17 mouse cellular contexts compared by ENCODE assay signal in the genomic region with DNA sequence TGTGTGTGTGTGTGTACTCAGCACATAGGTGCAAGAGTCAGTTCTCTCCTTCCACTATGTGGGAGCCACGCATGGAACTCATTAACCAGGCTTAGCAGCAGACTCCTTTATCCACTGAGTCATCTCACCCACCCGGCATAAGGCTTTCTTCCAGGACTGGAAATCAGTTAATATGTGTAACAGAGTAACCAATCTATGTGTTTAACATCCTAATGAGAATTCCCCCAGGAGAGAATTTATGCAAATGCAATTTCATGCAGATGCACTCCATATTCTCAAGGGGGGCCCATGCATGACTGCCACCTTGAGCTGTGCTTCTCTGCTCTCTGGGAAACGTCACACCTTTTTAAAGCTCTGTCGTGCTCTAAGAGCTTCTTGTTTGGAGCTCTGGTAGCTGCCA.
DNase-seq lines count a peak whose midpoint lies in the region; ATAC-seq and TF ChIP-seq lines count a peak whose summit lies in the region.
"Had no signal": no experiment of that assay in that cellular context is flagged by ENCODE, and none has a peak within 500 bp of the region (broad histone marks: within the 10 kb centered on the region; RNA-seq: fewer than 3 reads in every experiment).

No protein-coding gene starts in this region.

- 35% methylated on average over 4 of the region's 4 CpGs for WGBS in kidney, postnatal 0 days
- 67% methylated on average over 4 of the region's 4 CpGs for WGBS in heart, adult 2 months

- peak; percentile 7 to 47 for DNase-seq in frontal cortex, adult 2 months (ENCODE audit: extremely low spot score in 1 of 2, low spot score in 1 of 2)
- DNase-seq in frontal cortex, postnatal 25 days (ENCODE audit: low spot score in 2 of 2) = no peak
- peak; percentile 10 to 45 for DNase-seq in left cerebral cortex, postnatal 25 days (ENCODE audit: low spot score in 2 of 2)
- DNase-seq in left cerebral cortex, postnatal 14 days (ENCODE audit: low spot score in 2 of 2) = no peak
- DNase-seq in Patski (ENCODE audit: low read depth, low spot score) = peak; percentile 62
- peak; percentile 11 for DNase-seq in kidney, postnatal 0 days (ENCODE audit: low spot score)
- no peak for DNase-seq in thymus, postnatal 36 days
- no peak for DNase-seq in heart, adult 2 months
- DNase-seq: adrenal gland, postnatal 10 days; cerebellum, postnatal 10 days; heart, adult 18-20 months; liver; lung, adult 2 months; spleen, adult 18-20 months; thymus, postnatal 25 days had no signal

- no peak overlapping the region for H3K4me3 ChIP-seq in kidney, postnatal 0 days (replicated peaks; ENCODE audit: low read depth, low read length)
- no peak overlapping the region for H3K4me3 ChIP-seq in heart, adult 2 months

- H3K36me3 ChIP-seq in kidney, postnatal 0 days (ENCODE audit: insufficient read depth, low read length) = no peaks in the 10 kb centered on the region
- no peaks in the 10 kb centered on the region for H3K36me3 ChIP-seq in heart, adult 2 months (ENCODE audit: control insufficient read depth, insufficient read depth, low read length)

- TF ChIP-seq POLR2A in heart, adult 2 months (IDR thresholded peaks at IDR 0.05; ENCODE audit: insufficient read depth, low read depth, low read length) = no peak

- intact Hi-C loops in left cerebral cortex, postnatal 25 days (cut with DNase I) = no loop called here
- intact Hi-C loops in left cerebral cortex, postnatal 14 days (cut with DNase I) = no loop called here
- intact Hi-C loops in heart, adult 2 months (cut with DNase I) = no loop called here

- H3K4me1 ChIP-seq in kidney, postnatal 0 days (replicated peaks; ENCODE audit: insufficient read depth, low read length) = no peaks in the 10 kb centered on the region
- no peaks in the 10 kb centered on the region for H3K4me1 ChIP-seq in heart, adult 2 months (ENCODE audit: control insufficient read depth, insufficient read depth, low read length)

- no peak overlapping the region for H3K9ac ChIP-seq in kidney, postnatal 0 days (ENCODE audit: low read depth, low read length)
- H3K9ac ChIP-seq in heart, adult 2 months (ENCODE audit: low read depth, low read length) = no peak overlapping the region

- no peak for TF ChIP-seq EP300 in heart, adult 2 months (IDR thresholded peaks at IDR 0.05; ENCODE audit: insufficient read depth, low read depth, low read length)

- POLR2A ChIA-PET in Patski (lab: Charles Lee) = interaction anchor here (0.8 to 1.4 kb wide), 2 partner anchors 10 to 51 kb away, joined by 3 read pairs; no protein-coding TSS in a partner anchor

- H3K4me2 ChIP-seq in kidney, postnatal 0 days (ENCODE audit: low read length) = no peak overlapping the region

- H3K9me3 ChIP-seq in kidney, postnatal 0 days (replicated peaks; ENCODE audit: low read length) = no peaks in the 10 kb centered on the region

- in situ Hi-C loops in Patski (cut with MboI; ENCODE audit: low pct_unique_long_range_greater_than_20kb) = no loop called here

- no peaks in the 10 kb centered on the region for H3K27me3 ChIP-seq in Patski
- no peaks in the 10 kb centered on the region for H3K27me3 ChIP-seq in kidney, postnatal 0 days (ENCODE audit: insufficient read depth, low read length)
- H3K27me3 ChIP-seq in heart, adult 2 months (ENCODE audit: control insufficient read depth, insufficient read depth, low read length) = no peaks in the 10 kb centered on the region

- H3K27ac ChIP-seq in kidney, postnatal 0 days = no peak overlapping the region
- no peak overlapping the region for H3K27ac ChIP-seq in heart, adult 2 months
- H3K27ac ChIP-seq: macrophage; stomach, postnatal 0 days had no signal

- H3K79me2 ChIP-seq in heart, adult 2 months (replicated peaks; ENCODE audit: control insufficient read depth, insufficient read depth, low read length) = no peaks in the 10 kb centered on the region

- no peak for TF ChIP-seq CTCF in Patski (IDR thresholded peaks at IDR 0.05)
- TF ChIP-seq CTCF in kidney, postnatal 0 days (IDR thresholded peaks at IDR 0.05; ENCODE audit: low read depth) = no peak
- no peak for TF ChIP-seq CTCF in heart, adult 2 months (IDR thresholded peaks at IDR 0.05)

- CTCF ChIA-PET in Patski (lab: Charles Lee) = no interaction called here

- no peak for ATAC-seq in Patski
- ATAC-seq in kidney, postnatal 0 days (replicated peaks; ENCODE audit: low FRiP score, low read depth) = no peak; the same call in 1 of the 2 replicates

Comparison
In these comparisons a context has a peak if more than half of its experiments do, and no peak if none do; other contexts are left out.
1. DNase-seq: peak in frontal cortex, adult 2 months (2 of 2), left cerebral cortex, postnatal 25 days (2 of 2), Patski (single experiment) and kidney, postnatal 0 days (single experiment); none in frontal cortex, postnatal 25 days (0 of 2), left cerebral cortex, postnatal 14 days (0 of 2), thymus, postnatal 36 days (0 of 2) and heart, adult 2 months (0 of 2).